Mouse (Mus musculus): ENCODE data around the gene Ppp1r2. TPM values are rescaled to one million over a fixed set of nuclear protein-coding genes. Genes with fewer than 3 reads are reported as not detected.

Ppp1r2 gene
- polyA plus RNA-seq, 1 experiment from 2014 or later: 91.9 TPM

DNA sequence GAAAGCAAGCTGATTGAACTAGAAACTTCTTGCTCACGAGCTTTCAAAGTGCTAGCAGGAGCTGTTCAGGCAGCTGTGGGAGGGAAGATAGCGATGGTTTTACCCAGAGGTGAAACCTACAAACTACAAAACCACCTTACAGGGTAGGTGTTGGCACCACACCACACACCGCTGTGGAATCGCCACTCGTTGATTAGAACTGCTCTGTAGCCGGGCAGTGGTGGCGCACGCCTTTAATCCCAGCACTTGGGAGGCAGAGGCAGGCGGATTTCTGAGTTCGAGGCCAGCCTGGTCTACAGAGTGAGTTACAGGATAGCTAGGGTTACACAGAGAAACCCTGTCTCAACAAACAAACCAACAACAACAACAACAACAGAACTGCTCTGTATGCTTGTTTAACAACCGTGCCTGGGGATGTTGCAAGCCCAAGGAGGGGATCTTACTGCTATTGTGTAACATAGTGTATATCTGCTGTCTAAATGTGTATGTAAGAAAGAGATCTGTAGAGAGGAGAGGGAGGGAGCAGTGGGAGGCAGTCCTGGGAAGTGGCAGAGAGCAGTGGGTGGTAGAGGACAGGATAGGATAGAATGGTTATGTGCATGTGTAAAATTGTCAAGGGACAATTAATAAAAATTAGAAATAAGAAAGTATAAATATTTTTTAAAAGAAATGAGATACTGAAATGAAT is 11.9 kb upstream of the Ppp1r2 start:
- no peak overlapping the region for H3K27ac ChIP-seq
- H3K4me1 ChIP-seq: no peaks in the 10 kb centered on the region
- H3K27me3 ChIP-seq: no peaks in the 10 kb centered on the region
- no peak overlapping the region for H3K9ac ChIP-seq
- no peak overlapping the region for H3K4me2 ChIP-seq
- no peaks in the 10 kb centered on the region for H3K9me3 ChIP-seq (replicated peaks)
- ATAC-seq: no peak
- no peaks in the 10 kb centered on the region for H3K36me3 ChIP-seq (ENCODE audit: poor library complexity, severe bottlenecking)
- 93% methylated on average over 11 of the region's 11 CpGs for WGBS
- H3K4me3 ChIP-seq: no peak overlapping the region

DNA sequence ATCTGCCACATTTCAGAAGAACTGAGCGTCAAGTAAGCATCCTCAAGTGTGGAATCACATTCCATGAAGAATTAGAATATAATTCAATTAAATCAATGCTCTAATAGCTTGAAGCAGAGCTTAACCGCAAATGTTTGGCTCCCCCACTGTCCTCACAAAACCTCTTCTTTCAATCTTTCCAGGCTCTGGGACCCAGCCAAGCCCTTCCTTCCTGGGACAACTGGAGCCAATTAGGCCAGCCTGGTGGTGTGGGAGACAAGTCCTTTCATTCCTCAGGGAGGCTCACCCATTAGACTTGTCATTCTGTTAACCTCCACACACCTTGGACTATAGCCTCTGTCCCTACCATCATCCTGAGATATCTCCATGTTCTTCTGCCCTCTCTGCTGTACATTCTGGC is 6.9 kb upstream of the Ppp1r2 start:
- Histone ChIP-seq H3K4me3 (no peak overlapping the region), H3K4me1 (no peaks in the 10 kb centered on the region), H3K4me2 (no peak overlapping the region), H3K27ac (no peak overlapping the region), H3K9me3 (replicated peaks) (no peaks in the 10 kb centered on the region), H3K9ac (no peak overlapping the region), H3K27me3 (no peaks in the 10 kb centered on the region), H3K36me3 (ENCODE audit: poor library complexity, severe bottlenecking) (no peaks in the 10 kb centered on the region)
- 74% methylated on average over 2 of the region's 2 CpGs for WGBS
- ATAC-seq: no peak

DNA sequence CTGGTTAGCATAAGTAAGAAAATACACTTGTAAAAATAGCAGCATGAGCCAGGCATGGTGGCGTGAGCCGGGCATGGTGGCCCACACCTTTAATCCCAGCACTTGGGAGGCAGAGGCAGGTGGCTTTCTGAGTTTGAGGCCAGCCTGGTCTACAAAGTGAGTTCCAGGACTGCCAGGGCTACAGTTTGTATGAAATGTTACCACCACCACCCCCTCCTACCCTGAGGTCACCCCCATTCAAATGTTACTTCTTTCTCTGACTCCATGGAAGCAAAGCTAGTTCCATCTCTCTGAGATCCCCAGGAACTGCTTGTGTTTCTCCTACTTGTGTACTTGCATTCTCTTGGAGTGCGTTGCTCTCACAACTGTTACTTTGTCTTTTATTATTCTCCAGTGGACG is 5.1 kb upstream of the Ppp1r2 start:
- Histone ChIP-seq H3K36me3 (ENCODE audit: poor library complexity, severe bottlenecking) (no peaks in the 10 kb centered on the region), H3K9ac (no peak overlapping the region), H3K4me2 (no peak overlapping the region), H3K4me3 (no peak overlapping the region), H3K27me3 (no peaks in the 10 kb centered on the region), H3K9me3 (replicated peaks) (no peaks in the 10 kb centered on the region), H3K27ac (no peak overlapping the region), H3K4me1 (0 out of 2 replicates have a peak, but pooled peaks cover 4% of the 10 kb centered on the region)
- WGBS: 91% methylated on average over 4 of the region's 4 CpGs
- no peak for ATAC-seq

DNA sequence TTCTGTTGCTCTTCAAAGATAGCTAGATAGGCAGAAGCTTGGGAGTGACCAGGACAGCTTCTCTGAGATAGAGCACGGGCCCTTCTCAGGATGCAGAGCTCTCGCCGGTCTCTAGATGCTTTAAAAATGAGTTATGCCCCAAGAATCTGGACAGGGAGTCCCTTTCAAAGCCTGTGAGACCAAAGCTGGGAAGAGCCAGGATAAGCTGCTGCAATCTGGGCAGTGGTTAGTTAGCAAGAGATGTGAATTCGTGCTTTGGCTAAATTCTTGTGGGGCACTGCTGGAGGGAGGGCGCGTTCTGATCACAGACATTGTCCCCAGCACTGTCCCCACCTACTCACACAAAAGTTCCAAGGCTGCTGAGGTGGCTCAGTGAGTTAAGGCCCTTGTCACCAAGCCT is 3.5 kb upstream of the Ppp1r2 start:
- Histone ChIP-seq H3K27ac (no peak overlapping the region), H3K4me3 (no peak overlapping the region), H3K4me2 (no peak overlapping the region), H3K36me3 (ENCODE audit: poor library complexity, severe bottlenecking) (no peaks in the 10 kb centered on the region), H3K9me3 (replicated peaks) (no peaks in the 10 kb centered on the region), H3K9ac (no peak overlapping the region), H3K4me1 (peaks cover 9% of the 10 kb centered on the region), H3K27me3 (no peaks in the 10 kb centered on the region)
- WGBS: 75% methylated on average over 6 of the region's 6 CpGs
- no peak for ATAC-seq

DNA sequence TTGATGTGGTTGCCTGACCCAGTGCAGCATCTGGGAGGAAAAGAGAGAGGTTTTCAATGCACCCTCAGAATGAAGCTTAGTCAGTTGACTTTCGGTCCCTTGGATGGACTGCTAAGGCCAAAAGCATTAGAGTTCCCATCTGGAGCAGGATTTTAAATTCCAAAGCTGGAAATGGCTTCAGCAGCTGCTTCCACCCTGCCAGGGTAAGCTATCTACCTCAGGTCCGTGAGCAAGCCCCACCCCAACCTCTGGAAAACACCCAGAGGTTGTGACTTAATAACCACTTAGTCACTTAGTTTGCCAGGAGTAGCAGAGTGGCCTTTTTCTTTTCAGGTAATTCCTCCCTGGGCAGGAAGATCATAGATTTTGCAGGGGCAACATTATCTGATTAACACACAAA is 3.0 kb upstream of the Ppp1r2 start:
- Histone ChIP-seq H3K27ac (no peak overlapping the region), H3K9me3 (replicated peaks) (no peaks in the 10 kb centered on the region), H3K4me2 (no peak overlapping the region), H3K36me3 (ENCODE audit: poor library complexity, severe bottlenecking) (no peaks in the 10 kb centered on the region), H3K9ac (no peak overlapping the region), H3K4me1 (peaks cover 14% of the 10 kb centered on the region), H3K4me3 (no peak overlapping the region), H3K27me3 (no peaks in the 10 kb centered on the region)
- WGBS: 64% methylated on average over 2 of the region's 2 CpGs
- no peak for ATAC-seq

DNA sequence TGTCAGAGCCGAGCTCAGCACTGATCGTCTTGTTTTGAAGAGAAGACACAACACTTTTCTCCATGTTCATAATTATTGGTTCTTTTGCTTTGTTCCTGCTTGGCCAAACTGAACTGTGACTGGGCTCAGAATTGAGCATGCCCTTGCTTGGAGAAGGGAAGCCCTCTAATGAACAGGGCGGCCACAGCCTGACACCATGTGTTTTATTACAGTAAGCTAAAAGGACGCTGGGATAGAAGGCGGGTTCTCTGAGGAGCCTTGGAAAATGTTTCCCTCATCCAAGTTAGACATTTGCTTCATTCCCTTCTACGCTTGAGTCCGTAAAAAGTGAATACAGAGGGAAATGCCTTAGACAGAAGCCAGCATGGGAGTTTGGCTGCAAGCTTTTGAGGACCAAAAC is 1.9 kb upstream of the Ppp1r2 start:
- Histone ChIP-seq H3K27ac (no peak overlapping the region), H3K4me1 (peaks cover 24% of the 10 kb centered on the region), H3K27me3 (no peaks in the 10 kb centered on the region), H3K9me3 (replicated peaks) (no peaks in the 10 kb centered on the region), H3K4me3 (no peak overlapping the region), H3K9ac (no peak overlapping the region), H3K4me2 (no peak overlapping the region), H3K36me3 (ENCODE audit: poor library complexity, severe bottlenecking) (no peaks in the 10 kb centered on the region)
- ATAC-seq: no peak
- WGBS: 87% methylated on average over 7 of the region's 7 CpGs

DNA sequence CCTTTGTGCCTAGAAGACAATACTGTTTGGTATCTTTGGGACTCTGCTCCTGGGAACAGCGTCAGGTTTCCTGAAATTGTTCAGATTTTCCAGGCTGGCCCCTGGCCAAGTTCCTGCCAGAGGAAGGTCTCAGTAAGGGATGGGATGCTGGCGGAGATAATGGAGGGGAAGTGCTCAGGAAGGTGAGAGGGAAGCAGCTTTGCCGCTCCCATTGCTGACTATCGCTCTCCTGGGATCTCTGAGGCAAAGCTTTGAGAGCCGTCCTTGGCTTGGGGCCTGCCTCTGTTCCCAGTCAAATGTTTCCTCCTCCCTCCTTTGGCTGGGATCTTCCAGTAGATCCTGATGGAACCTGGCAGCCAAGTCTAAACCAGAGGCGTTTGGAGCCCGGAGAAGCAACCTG is 1.5 kb upstream of the Ppp1r2 start:
- Histone ChIP-seq H3K36me3 (ENCODE audit: poor library complexity, severe bottlenecking) (peaks cover 2% of the 10 kb centered on the region; the same call in 1 of the 2 replicates), H3K27ac (no peak overlapping the region), H3K4me3 (no peak overlapping the region), H3K4me1 (peaks cover 27% of the 10 kb centered on the region), H3K4me2 (no peak overlapping the region), H3K9me3 (replicated peaks) (no peaks in the 10 kb centered on the region), H3K27me3 (no peaks in the 10 kb centered on the region), H3K9ac (no peak overlapping the region)
- no peak for ATAC-seq
- WGBS: 69% methylated on average over 7 of the region's 7 CpGs

DNA sequence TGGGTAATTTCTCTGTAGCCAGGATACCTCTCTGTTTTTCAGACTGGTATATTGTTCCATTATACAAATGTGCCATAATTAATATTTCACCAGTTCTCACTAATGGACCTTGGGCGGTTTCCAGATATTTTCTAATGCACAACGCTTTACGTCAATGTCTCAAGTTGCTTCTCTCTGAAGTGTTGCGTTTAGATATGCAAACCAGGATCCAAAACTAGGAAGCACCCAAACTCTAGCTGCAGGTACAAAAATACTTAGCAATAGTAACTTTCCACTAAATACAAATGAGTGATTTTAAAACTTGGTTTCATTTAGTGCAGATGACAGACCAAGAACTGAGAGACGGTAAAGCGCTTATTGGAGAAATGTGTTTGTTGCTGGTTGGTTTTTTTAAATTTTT is 993 bp downstream of the Ppp1r2 start:
- no peaks in the 10 kb centered on the region for H3K9me3 ChIP-seq (replicated peaks)
- ATAC-seq: no peak
- peaks cover 5% of the 10 kb centered on the region; the same call in 1 of the 2 replicates for H3K36me3 ChIP-seq (ENCODE audit: poor library complexity, severe bottlenecking)
- peak overlapping the region; percentile 87 for H3K4me3 ChIP-seq
- 7% methylated on average over 6 of the region's 6 CpGs for WGBS
- peak overlapping the region; percentile 65 for H3K4me2 ChIP-seq
- H3K4me1 ChIP-seq: peaks cover 40% of the 10 kb centered on the region
- peak overlapping the region; percentile 95 for H3K9ac ChIP-seq
- no peak overlapping the region for H3K27ac ChIP-seq
- no peaks in the 10 kb centered on the region for H3K27me3 ChIP-seq

DNA sequence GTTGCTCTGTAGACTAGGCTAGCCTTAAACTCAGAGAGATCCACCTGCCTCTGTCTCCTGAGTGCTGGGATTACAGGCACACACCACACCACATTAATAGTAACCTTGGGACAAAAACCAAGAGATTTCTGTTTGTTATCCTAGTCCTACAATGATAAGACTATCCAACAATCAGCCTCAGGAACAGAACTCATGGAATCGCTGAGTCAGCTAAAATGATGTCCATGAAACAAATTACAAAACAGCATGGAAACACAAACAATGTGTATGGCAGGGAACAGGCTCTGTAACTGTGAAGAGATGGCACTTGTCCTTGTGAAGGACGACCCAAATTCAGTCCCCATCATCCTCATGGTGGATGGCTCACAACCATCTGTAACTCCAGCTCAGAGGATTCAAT is 8.4 kb downstream of the Ppp1r2 start:
- Histone ChIP-seq H3K27ac (no peak overlapping the region), H3K4me1 (peaks cover 14% of the 10 kb centered on the region; the same call in 1 of the 2 replicates), H3K9me3 (replicated peaks) (no peaks in the 10 kb centered on the region), H3K36me3 (ENCODE audit: poor library complexity, severe bottlenecking) (peaks cover 14% of the 10 kb centered on the region), H3K27me3 (no peaks in the 10 kb centered on the region), H3K4me3 (no peak overlapping the region), H3K9ac (no peak overlapping the region), H3K4me2 (no peak overlapping the region)
- no peak for ATAC-seq
- 94% methylated on average over 2 of the region's 2 CpGs for WGBS

DNA sequence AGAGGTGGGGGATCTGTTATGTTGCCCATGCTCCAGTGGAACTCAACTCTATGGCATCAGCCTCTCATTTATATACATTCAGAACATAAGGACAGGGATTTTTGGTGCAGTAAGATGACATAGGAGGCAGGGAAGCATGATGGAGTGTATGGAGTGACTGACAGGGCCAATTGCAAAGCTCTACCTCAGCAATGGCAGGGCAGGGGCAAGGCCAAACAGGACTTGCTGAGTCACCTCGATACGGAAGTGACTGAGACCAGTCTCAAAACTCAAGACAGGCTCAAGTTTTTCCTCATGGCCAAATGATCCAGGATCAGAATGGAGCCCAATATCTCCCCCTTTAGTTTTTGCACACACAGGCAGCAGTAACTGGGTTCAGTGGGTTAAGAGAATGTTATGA is 18.9 kb downstream of the Ppp1r2 start:
- H3K27ac ChIP-seq: no peak overlapping the region
- no peaks in the 10 kb centered on the region for H3K27me3 ChIP-seq
- 94% methylated on average over 2 of the region's 2 CpGs for WGBS
- ATAC-seq: no peak
- no peak overlapping the region for H3K4me3 ChIP-seq
- H3K9me3 ChIP-seq (replicated peaks): no peaks in the 10 kb centered on the region
- H3K36me3 ChIP-seq (ENCODE audit: poor library complexity, severe bottlenecking): peaks cover 63% of the 10 kb centered on the region
- no peak overlapping the region for H3K4me2 ChIP-seq
- no peaks in the 10 kb centered on the region for H3K4me1 ChIP-seq
- H3K9ac ChIP-seq: no peak overlapping the region

DNA sequence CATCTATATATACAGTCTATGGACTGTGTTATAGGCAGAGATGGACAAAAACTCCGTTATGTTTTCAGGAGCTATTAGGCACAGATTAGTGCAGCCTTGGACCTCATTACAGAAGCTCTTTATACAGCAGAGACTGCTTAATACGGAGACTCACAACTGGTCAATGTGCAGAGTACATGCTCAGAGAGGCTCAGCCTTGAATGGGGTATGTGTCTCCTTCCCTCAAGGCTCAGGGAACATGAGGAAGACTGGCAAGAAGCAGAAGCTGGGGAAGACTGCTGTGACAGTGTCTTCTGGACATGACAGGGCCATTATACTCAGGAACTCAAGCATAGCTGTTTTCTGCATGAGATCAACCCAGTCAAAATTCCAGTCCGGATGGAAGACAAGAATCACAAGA is 19.4 kb downstream of the Ppp1r2 start:
- ATAC-seq: no peak
- Histone ChIP-seq H3K4me2 (no peak overlapping the region), H3K9me3 (replicated peaks) (no peaks in the 10 kb centered on the region), H3K27ac (no peak overlapping the region), H3K4me3 (no peak overlapping the region), H3K4me1 (no peaks in the 10 kb centered on the region), H3K27me3 (no peaks in the 10 kb centered on the region), H3K9ac (no peak overlapping the region), H3K36me3 (ENCODE audit: poor library complexity, severe bottlenecking) (peaks cover 62% of the 10 kb centered on the region)
- WGBS: 68% methylated on average over 3 of the region's 3 CpGs

DNA sequence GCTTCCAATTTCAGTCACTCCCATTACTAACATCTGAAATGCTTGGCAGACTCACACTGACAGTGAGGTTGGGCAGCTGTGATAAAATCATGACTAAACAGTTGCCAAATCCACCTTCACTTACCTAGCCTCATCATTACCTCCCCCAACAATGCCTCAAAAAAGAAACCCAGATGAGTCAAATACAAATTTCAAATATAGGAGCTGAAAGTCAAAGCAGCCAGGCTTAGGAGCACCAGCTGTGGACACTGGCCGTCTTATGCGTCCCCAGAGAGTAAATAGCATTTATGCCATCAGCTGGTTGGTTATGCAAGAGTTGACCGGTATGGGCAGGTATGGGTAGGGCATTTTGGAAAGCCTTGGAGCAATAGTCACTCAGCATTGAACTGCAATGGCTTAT is 25.7 kb downstream of the Ppp1r2 start:
- ATAC-seq: no peak
- H3K9me3 ChIP-seq (replicated peaks): no peaks in the 10 kb centered on the region
- 94% methylated on average over 3 of the region's 3 CpGs for WGBS
- H3K4me3 ChIP-seq: no peak overlapping the region
- no peak overlapping the region for H3K4me2 ChIP-seq
- no peaks in the 10 kb centered on the region for H3K27me3 ChIP-seq
- no peaks in the 10 kb centered on the region for H3K4me1 ChIP-seq
- H3K27ac ChIP-seq: no peak overlapping the region
- H3K9ac ChIP-seq: no peak overlapping the region
- 0 out of 2 replicates have a peak, but pooled peaks cover 16% of the 10 kb centered on the region for H3K36me3 ChIP-seq (ENCODE audit: poor library complexity, severe bottlenecking)

DNA sequence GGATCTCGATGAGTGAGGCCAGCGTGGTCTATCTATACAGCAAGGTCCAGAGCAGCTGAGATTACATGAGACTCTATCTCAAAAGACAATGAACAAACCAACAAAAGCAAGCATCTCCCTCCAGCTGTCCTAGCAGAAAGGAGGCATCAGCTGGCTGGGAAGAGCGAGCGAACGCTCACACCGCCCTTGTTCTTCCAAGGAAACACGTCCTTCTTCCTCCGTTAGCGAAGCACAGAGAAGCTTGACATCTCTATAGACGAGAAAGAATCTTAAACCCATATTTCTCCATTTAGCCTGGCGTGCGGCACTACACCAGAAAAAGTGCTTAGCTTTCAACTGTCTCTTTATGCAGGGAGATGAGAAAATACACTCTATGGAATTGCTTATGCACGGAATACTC is 26.4 kb downstream of the Ppp1r2 start:
- Histone ChIP-seq H3K9ac (no peak overlapping the region), H3K9me3 (replicated peaks) (no peaks in the 10 kb centered on the region), H3K27ac (no peak overlapping the region), H3K36me3 (ENCODE audit: poor library complexity, severe bottlenecking) (0 out of 2 replicates have a peak, but pooled peaks cover 16% of the 10 kb centered on the region), H3K4me1 (no peaks in the 10 kb centered on the region), H3K4me3 (no peak overlapping the region), H3K27me3 (no peaks in the 10 kb centered on the region), H3K4me2 (no peak overlapping the region)
- WGBS: 90% methylated on average over 13 of the region's 13 CpGs
- ATAC-seq: no peak
